13 mouse cellular contexts compared by ENCODE assay signal in genomic region chr1:89583369-89583768, GRCm38 (mm10).
A peak's percentile ranks its signal among the peaks of the same experiment; 100 is the strongest.
DNase-seq lines count a peak whose midpoint lies in the region; ATAC-seq and TF ChIP-seq lines count a peak whose summit lies in the region.
"Had no signal": no experiment of that assay in that cellular context is flagged by ENCODE, and none has a peak within 500 bp of the region (broad histone marks: within the 10 kb centered on the region; RNA-seq: fewer than 3 reads in every experiment).

No protein-coding gene starts in this region.

- H3K4me2 ChIP-seq in forebrain, embryonic 13.5 days: peak overlapping the region; percentile 97
- H3K4me2 ChIP-seq in forebrain, embryonic 11.5 days (ENCODE audit: low read depth, low read length, severe bottlenecking): no peak overlapping the region
- no peak overlapping the region for H3K4me2 ChIP-seq in lung, postnatal 0 days (replicated peaks; ENCODE audit: low read depth, low read length)
- H3K4me2 ChIP-seq: limb, embryonic 15.5 days had no signal

- peaks cover 20% of the 10 kb centered on the region for H3K27me3 ChIP-seq in forebrain, embryonic 13.5 days
- H3K27me3 ChIP-seq in forebrain, embryonic 11.5 days (ENCODE audit: control insufficient read depth, insufficient read depth, low read length): peaks cover 5% of the 10 kb centered on the region; the same call in 1 of the 2 replicates
- H3K27me3 ChIP-seq in lung, postnatal 0 days (replicated peaks; ENCODE audit: insufficient read depth, low read length): peaks cover 4% of the 10 kb centered on the region; the same call in 1 of the 2 replicates

- no peak overlapping the region for H3K9ac ChIP-seq in forebrain, embryonic 13.5 days
- H3K9ac ChIP-seq in forebrain, embryonic 11.5 days (ENCODE audit: low read length): no peak overlapping the region
- no peak overlapping the region for H3K9ac ChIP-seq in lung, postnatal 0 days (replicated peaks; ENCODE audit: low read depth)
- H3K9ac ChIP-seq: limb, embryonic 15.5 days had no signal

- H3K4me3 ChIP-seq in forebrain, embryonic 13.5 days: 0 out of 2 replicates have a peak overlapping the region, but pooled peaks have one; percentile 2
- H3K4me3 ChIP-seq in forebrain, embryonic 11.5 days (ENCODE audit: low read depth, low read length): no peak overlapping the region
- no peak overlapping the region for H3K4me3 ChIP-seq in lung, postnatal 0 days (ENCODE audit: low read depth, low read length)
- H3K4me3 ChIP-seq: limb, embryonic 15.5 days had no signal

- H3K27ac ChIP-seq in forebrain, embryonic 13.5 days: no peak overlapping the region
- no peak overlapping the region for H3K27ac ChIP-seq in forebrain, embryonic 11.5 days (ENCODE audit: low read depth, low read length)
- no peak overlapping the region for H3K27ac ChIP-seq in lung, postnatal 0 days (ENCODE audit: low read length)
- H3K27ac ChIP-seq: limb, embryonic 15.5 days had no signal

- peak; percentile 30; the same call in 1 of the 2 replicates for TF ChIP-seq CTCF in lung, postnatal 0 days (IDR thresholded peaks at IDR 0.05)

- no peaks in the 10 kb centered on the region for H3K9me3 ChIP-seq in forebrain, embryonic 13.5 days (replicated peaks)
- no peaks in the 10 kb centered on the region for H3K9me3 ChIP-seq in forebrain, embryonic 11.5 days (ENCODE audit: control insufficient read depth, low read length)
- H3K9me3 ChIP-seq in lung, postnatal 0 days (ENCODE audit: low read length): no peaks in the 10 kb centered on the region
- H3K9me3 ChIP-seq: limb, embryonic 15.5 days had no signal

- peaks cover 76% of the 10 kb centered on the region for H3K4me1 ChIP-seq in forebrain, embryonic 13.5 days
- H3K4me1 ChIP-seq in forebrain, embryonic 11.5 days (replicated peaks; ENCODE audit: control insufficient read depth, insufficient read depth, low read length): peaks cover 27% of the 10 kb centered on the region; the same call in 1 of the 2 replicates
- peaks cover 9% of the 10 kb centered on the region for H3K4me1 ChIP-seq in lung, postnatal 0 days (ENCODE audit: insufficient read depth, low read depth, low read length)

- H3K36me3 ChIP-seq in forebrain, embryonic 13.5 days (ENCODE audit: poor library complexity, severe bottlenecking): no peaks in the 10 kb centered on the region
- no peaks in the 10 kb centered on the region for H3K36me3 ChIP-seq in forebrain, embryonic 11.5 days (ENCODE audit: control insufficient read depth, insufficient read depth, low read length)
- no peaks in the 10 kb centered on the region for H3K36me3 ChIP-seq in lung, postnatal 0 days (ENCODE audit: insufficient read depth, low read length)
- H3K36me3 ChIP-seq: limb, embryonic 15.5 days had no signal

- no peak for TF ChIP-seq EP300 in lung, postnatal 0 days (IDR thresholded peaks at IDR 0.05)

- no peak for ATAC-seq in forebrain, embryonic 13.5 days
- ATAC-seq in forebrain, embryonic 11.5 days (replicated peaks; ENCODE audit: low FRiP score): no peak
- no peak for ATAC-seq in lung, postnatal 0 days
- 0 out of 2 replicates have a peak, but pooled peaks have one; percentile 9 for ATAC-seq in megakaryocyte-erythroid progenitor cell, adult 5-6 weeks (replicated peaks; ENCODE audit: low FRiP score, low TSS enrichment, poor library complexity, severe bottlenecking)

- DNase-seq in forebrain, embryonic 11.5 days (ENCODE audit: low spot score): no peak
- no peak for DNase-seq in lung, postnatal 0 days (ENCODE audit: low spot score)
- DNase-seq in lung, postnatal 4 days: no peak
- DNase-seq in embryo, embryonic 9.5 days (ENCODE audit: extremely low spot score): no peak
- DNase-seq in kidney, adult 8-10 months: no peak
- DNase-seq in left cerebral cortex, adult 11 months (ENCODE audit: low spot score): no peak
- DNase-seq: embryo, embryonic 11 days; heart, postnatal 10 days; kidney, postnatal 10 days; lung, postnatal 14 days had no signal

- 80% methylated on average over 5 of the region's 5 CpGs for WGBS in forebrain, embryonic 13.5 days
- 76% methylated on average over 5 of the region's 5 CpGs for WGBS in forebrain, embryonic 11.5 days
- WGBS in lung, postnatal 0 days: 80% methylated on average over 5 of the region's 5 CpGs
